Mouse (Mus musculus): ENCODE measurements around the gene Hmgcl.

- TF ChIP-seq CTCF (IDR thresholded peaks at IDR 0.05; ENCODE audit: extremely low read depth, insufficient read length, insufficient replicate concordance, low read depth, low read length), result no peak
- no peak for TF ChIP-seq POLR2A (IDR thresholded peaks at IDR 0.05; ENCODE audit: low read depth, low read length)
Observed at GRCm38 (mm10) chr4:135929405-135929804, 16.8 kb upstream of the Hmgcl start.
